Mouse (Mus musculus): Measurements from ENCODE around the gene Sema4a.

- TF ChIP-seq POLR2A (IDR thresholded peaks at IDR 0.05; ENCODE audit: low read depth, low read length) (no peak), CTCF (IDR thresholded peaks at IDR 0.05; ENCODE audit: extremely low read depth, insufficient read length, insufficient replicate concordance, low read depth, low read length) (no peak)
These were observed 35.7 kb downstream of the Sema4a start for GRCm38 (mm10) chr3:88425330-88425689.
